Mouse (Mus musculus): ENCODE measurements around the gene Chrnb4. TPM values are rescaled to one million over a fixed set of nuclear protein-coding genes. Genes with fewer than 3 reads are reported as not detected.

Chrnb4 gene
- polyA plus RNA-seq, 1 experiment from 2014 or later = not detected

Other genes with a start within 250 kb of the Chrnb4 start
- 8.9 and 13.4 TPM in 2 replicates for gene Ireb2, start 185.0 kb downstream of the Chrnb4 start, polyA plus RNA-seq (2015; fragmentation: Nextera tagmentation; extraction: Ambion mirVana)
- gene Hykk, start 131.5 kb downstream of the Chrnb4 start, polyA plus RNA-seq (2015; fragmentation: Nextera tagmentation; extraction: Ambion mirVana) = 1.5 and 2.0 TPM in 2 replicates
- 203 and 226 TPM in 2 replicates for gene Psma4, start 98.0 kb downstream of the Chrnb4 start, polyA plus RNA-seq (2015; fragmentation: Nextera tagmentation; extraction: Ambion mirVana)
- gene AY074887, start 97.8 kb downstream of the Chrnb4 start, polyA plus RNA-seq (2015; fragmentation: Nextera tagmentation; extraction: Ambion mirVana) = 0.44 and 0.64 TPM in 2 replicates
- gene Chrna5, start 67.9 kb downstream of the Chrnb4 start, polyA plus RNA-seq (2015; fragmentation: Nextera tagmentation; extraction: Ambion mirVana) = 0.03 TPM in 1 of 2 replicates, not detected in the other
- 0.05 TPM in 2 replicates for gene Chrna3, start 22.2 kb downstream of the Chrnb4 start, polyA plus RNA-seq (2015; fragmentation: Nextera tagmentation; extraction: Ambion mirVana)
- 15.6 and 18.2 TPM in 2 replicates for gene Ube2q2, start 100.1 kb upstream of the Chrnb4 start, polyA plus RNA-seq (2015; fragmentation: Nextera tagmentation; extraction: Ambion mirVana)
- gene Fbxo22, start 160.1 kb upstream of the Chrnb4 start, polyA plus RNA-seq (2015; fragmentation: Nextera tagmentation; extraction: Ambion mirVana) = 24.6 and 29.0 TPM in 2 replicates